Mouse (Mus musculus) right cerebral cortex, postnatal 14 days (tissue): Measurements from ENCODE around the gene Tmem176b.
A peak's percentile ranks its signal among the peaks of the same experiment; 100 is the strongest.
"Not testable (repeated sequence)": the region's sequence is repeated elsewhere in the genome, so short reads cannot be mapped to it uniquely, and the experiment has no call there.

ENCODE experiments used
- DNase-seq: peaks from one replicate; pipeline ENCODE4 v3.0.0; 2022

Tmem176b gene

GRCm38 (mm10) chr6:48840973-48841625 is at the start of gene Tmem176b:
Gene Tmem176b (minus strand): TSS chr6:48841496.
- DNase-seq = peak; percentile 81

GRCm38 (mm10) chr6:48876510-48877135 is 35.3 kb upstream of the Tmem176b start:
- no peak for DNase-seq

- no peak for DNase-seq
Measured at GRCm38 (mm10) chr6:48875515-48875914, 34.2 kb upstream of the Tmem176b start.

GRCm38 (mm10) chr6:48874576-48874975 is 33.3 kb upstream of the Tmem176b start:
- DNase-seq = no peak

- no peak for DNase-seq
Measured at GRCm38 (mm10) chr6:48872596-48872995, 31.3 kb upstream of the Tmem176b start, which contains the start of gene Aoc1. Gene Aoc1 (plus strand): TSS chr6:48872896.

GRCm38 (mm10) chr6:48869774-48870173 is 28.5 kb upstream of the Tmem176b start:
- DNase-seq = no peak

GRCm38 (mm10) chr6:48867158-48867557 is 25.9 kb upstream of the Tmem176b start:
- DNase-seq = no peak

GRCm38 (mm10) chr6:48866355-48866950 is 25.2 kb upstream of the Tmem176b start:
- DNase-seq = not testable (repeated sequence)

GRCm38 (mm10) chr6:48865152-48865745 is 24.0 kb upstream of the Tmem176b start:
- DNase-seq = no peak

GRCm38 (mm10) chr6:48864723-48865122 is 23.4 kb upstream of the Tmem176b start:
- DNase-seq = no peak

GRCm38 (mm10) chr6:48864181-48864580 is 22.9 kb upstream of the Tmem176b start:
- no peak for DNase-seq

GRCm38 (mm10) chr6:48863488-48863887 is 22.2 kb upstream of the Tmem176b start:
- DNase-seq = no peak

- DNase-seq = no peak
Measured at GRCm38 (mm10) chr6:48862816-48863215, 21.5 kb upstream of the Tmem176b start.

- DNase-seq = no peak
Measured at GRCm38 (mm10) chr6:48861616-48862280, 20.5 kb upstream of the Tmem176b start.

GRCm38 (mm10) chr6:48860851-48861250 is 19.6 kb upstream of the Tmem176b start:
- no peak for DNase-seq

- peak; percentile 75 for DNase-seq
Measured at GRCm38 (mm10) chr6:48860130-48860815, 19.0 kb upstream of the Tmem176b start.

GRCm38 (mm10) chr6:48857613-48858302 is 16.5 kb upstream of the Tmem176b start:
- no peak for DNase-seq

GRCm38 (mm10) chr6:48854155-48854554 is 12.9 kb upstream of the Tmem176b start:
- DNase-seq = no peak

GRCm38 (mm10) chr6:48851820-48852491 is 10.7 kb upstream of the Tmem176b start:
- no peak for DNase-seq

- DNase-seq = no peak
Measured at GRCm38 (mm10) chr6:48845086-48845485, 3.8 kb upstream of the Tmem176b start.

GRCm38 (mm10) chr6:48842111-48842842 is 981 bp upstream of the Tmem176b start:
- peak; percentile 34 for DNase-seq
